Mouse (Mus musculus): Measurements from ENCODE around the gene Pank3.
"Not testable (repeated sequence)": the region's sequence is repeated elsewhere in the genome, so short reads cannot be mapped to it uniquely, and the experiment has no call there.

Pank3 gene

GRCm38 (mm10) chr11:35840806-35841205 is 71.5 kb downstream of the Pank3 start:
- DNase-seq (ENCODE audit: low read depth), result not testable (repeated sequence)

Data from induced T-regulatory cell, adult 2 months (primary cell).